Mouse (Mus musculus) lung, embryonic 15.5 days (tissue): Measurements from ENCODE around the gene Trappc10. TPM values are rescaled to one million over a fixed set of nuclear protein-coding genes. Genes with fewer than 3 reads are reported as not detected.

Source experiments
- polyA plus RNA-seq: library from polyadenylated mRNA; unstranded; fragments of >200 nt; fragmentation: Nextera tagmentation; extraction: Ambion mirVana; gene quantifications from 2 replicates; pipeline ENCODE4 v1.2.1, GENCODE M21; 2015

Trappc10 gene
- polyA plus RNA-seq, 1 experiment from 2014 or later, result 14.4 TPM

Other genes starting within 250 kb of the Trappc10 start
- 171 and 179 TPM in 2 replicates for gene Pfkl, start 234.6 kb downstream of the Trappc10 start, polyA plus RNA-seq
- gene Dnmt3l, start 202.7 kb downstream of the Trappc10 start, polyA plus RNA-seq, result 1.9 and 2.2 TPM in 2 replicates
- 2.1 and 2.7 TPM in 2 replicates for gene Aire, start 201.0 kb downstream of the Trappc10 start, polyA plus RNA-seq
- gene Icosl, start 175.3 kb downstream of the Trappc10 start, polyA plus RNA-seq, result 8.4 and 8.5 TPM in 2 replicates
- gene D10Jhu81e, start 74.9 kb downstream of the Trappc10 start, polyA plus RNA-seq, result 32.8 and 34.8 TPM in 2 replicates
- gene Pwp2, start 59.5 kb downstream of the Trappc10 start, polyA plus RNA-seq, result 19.4 and 19.7 TPM in 2 replicates
- 64.4 and 68.1 TPM in 2 replicates for gene Agpat3, start 107.8 kb upstream of the Trappc10 start, polyA plus RNA-seq
- 278 and 284 TPM in 2 replicates for gene Rrp1, start 168.4 kb upstream of the Trappc10 start, polyA plus RNA-seq
- 219 and 222 TPM in 2 replicates for gene Cstb, start 181.0 kb upstream of the Trappc10 start, polyA plus RNA-seq
- 7.4 and 7.8 TPM in 2 replicates for gene Pdxk, start 220.3 kb upstream of the Trappc10 start, polyA plus RNA-seq